Mouse (Mus musculus): ENCODE data around the gene Zcchc4. TPM values are rescaled to one million over a fixed set of nuclear protein-coding genes. Genes with fewer than 3 reads are reported as not detected.

The Zcchc4 gene
- polyA plus RNA-seq, 1 experiment, result 4.1 TPM

GRCm38 (mm10) chr5:52864446-52864845 lies 89.2 kb downstream of the Zcchc4 start:
- TF ChIP-seq POLR2A (IDR thresholded peaks at IDR 0.05; ENCODE audit: control insufficient read depth, low read depth, low read length) (no peak), CTCF (IDR thresholded peaks at IDR 0.05; ENCODE audit: control insufficient read depth, insufficient read depth, insufficient replicate concordance, low read depth, low read length) (no peak)
- Histone ChIP-seq H3K4me3 (ENCODE audit: control insufficient read depth, low read depth, low read length) (no peak overlapping the region), H3K27me3 (ENCODE audit: control insufficient read depth, insufficient read depth, low read length) (no peaks in the 10 kb centered on the region)

GRCm38 (mm10) chr5:52865825-52866224 lies 90.6 kb downstream of the Zcchc4 start:
- no peak overlapping the region for H3K27ac ChIP-seq (ENCODE audit: control insufficient read depth, insufficient read depth, low read depth, low read length)
- H3K36me3 ChIP-seq (ENCODE audit: control insufficient read depth, insufficient read depth, low read length), result peaks cover 5% of the 10 kb centered on the region
- TF ChIP-seq CTCF (IDR thresholded peaks at IDR 0.05; ENCODE audit: control insufficient read depth, insufficient read depth, insufficient replicate concordance, low read depth, low read length) (no peak), POLR2A (IDR thresholded peaks at IDR 0.05; ENCODE audit: control insufficient read depth, low read depth, low read length) (no peak)

More at GRCm38 (mm10) chr5:52864446-52864845, 89.2 kb downstream of the Zcchc4 start:
- Histone ChIP-seq H3K27ac (ENCODE audit: control insufficient read depth, insufficient read depth, low read depth, low read length) (no peak overlapping the region), H3K36me3 (ENCODE audit: control insufficient read depth, insufficient read depth, low read length) (peaks cover 6% of the 10 kb centered on the region), H3K4me1 (ENCODE audit: control insufficient read depth, insufficient read depth, low read length) (no peaks in the 10 kb centered on the region)

GRCm38 (mm10) chr5:52866361-52867155 lies 91.3 kb downstream of the Zcchc4 start:
- H3K4me3 ChIP-seq (ENCODE audit: control insufficient read depth, low read depth, low read length), result no peak overlapping the region
- peaks cover 5% of the 10 kb centered on the region for H3K36me3 ChIP-seq (ENCODE audit: control insufficient read depth, insufficient read depth, low read length)
- H3K4me1 ChIP-seq (ENCODE audit: control insufficient read depth, insufficient read depth, low read length), result no peaks in the 10 kb centered on the region
- TF ChIP-seq CTCF (IDR thresholded peaks at IDR 0.05; ENCODE audit: control insufficient read depth, insufficient read depth, insufficient replicate concordance, low read depth, low read length), result no peak
- no peak for TF ChIP-seq POLR2A (IDR thresholded peaks at IDR 0.05; ENCODE audit: control insufficient read depth, low read depth, low read length)
- H3K27ac ChIP-seq (ENCODE audit: control insufficient read depth, insufficient read depth, low read depth, low read length), result no peak overlapping the region
- no peaks in the 10 kb centered on the region for H3K27me3 ChIP-seq (ENCODE audit: control insufficient read depth, insufficient read depth, low read length)

More at GRCm38 (mm10) chr5:52865825-52866224, 90.6 kb downstream of the Zcchc4 start:
- Histone ChIP-seq H3K4me1 (ENCODE audit: control insufficient read depth, insufficient read depth, low read length) (no peaks in the 10 kb centered on the region), H3K4me3 (ENCODE audit: control insufficient read depth, low read depth, low read length) (no peak overlapping the region), H3K27me3 (ENCODE audit: control insufficient read depth, insufficient read depth, low read length) (no peaks in the 10 kb centered on the region)

GRCm38 (mm10) chr5:52868918-52869703 lies 93.9 kb downstream of the Zcchc4 start:
- Histone ChIP-seq H3K27ac (ENCODE audit: control insufficient read depth, insufficient read depth, low read depth, low read length) (no peak overlapping the region), H3K36me3 (ENCODE audit: control insufficient read depth, insufficient read depth, low read length) (peaks cover 5% of the 10 kb centered on the region), H3K27me3 (ENCODE audit: control insufficient read depth, insufficient read depth, low read length) (no peaks in the 10 kb centered on the region), H3K4me3 (ENCODE audit: control insufficient read depth, low read depth, low read length) (no peak overlapping the region), H3K4me1 (ENCODE audit: control insufficient read depth, insufficient read depth, low read length) (no peaks in the 10 kb centered on the region)
- no peak for TF ChIP-seq POLR2A (IDR thresholded peaks at IDR 0.05; ENCODE audit: control insufficient read depth, low read depth, low read length)
- TF ChIP-seq CTCF (IDR thresholded peaks at IDR 0.05; ENCODE audit: control insufficient read depth, insufficient read depth, insufficient replicate concordance, low read depth, low read length), result no peak

- H3K27me3 ChIP-seq (ENCODE audit: control insufficient read depth, insufficient read depth, low read length), result no peaks in the 10 kb centered on the region
- no peak overlapping the region for H3K27ac ChIP-seq (ENCODE audit: control insufficient read depth, insufficient read depth, low read depth, low read length)
- TF ChIP-seq CTCF (IDR thresholded peaks at IDR 0.05; ENCODE audit: control insufficient read depth, insufficient read depth, insufficient replicate concordance, low read depth, low read length) (no peak), POLR2A (IDR thresholded peaks at IDR 0.05; ENCODE audit: control insufficient read depth, low read depth, low read length) (no peak)
- no peaks in the 10 kb centered on the region for H3K4me1 ChIP-seq (ENCODE audit: control insufficient read depth, insufficient read depth, low read length)
- no peak overlapping the region for H3K4me3 ChIP-seq (ENCODE audit: control insufficient read depth, low read depth, low read length)
- H3K36me3 ChIP-seq (ENCODE audit: control insufficient read depth, insufficient read depth, low read length), result no peaks in the 10 kb centered on the region
Measured at GRCm38 (mm10) chr5:52871461-52871860, 96.3 kb downstream of the Zcchc4 start.

GRCm38 (mm10) chr5:52871986-52872385 lies 96.8 kb downstream of the Zcchc4 start:
- H3K27ac ChIP-seq (ENCODE audit: control insufficient read depth, insufficient read depth, low read depth, low read length), result no peak overlapping the region
- H3K36me3 ChIP-seq (ENCODE audit: control insufficient read depth, insufficient read depth, low read length), result no peaks in the 10 kb centered on the region
- H3K4me1 ChIP-seq (ENCODE audit: control insufficient read depth, insufficient read depth, low read length), result no peaks in the 10 kb centered on the region
- no peaks in the 10 kb centered on the region for H3K27me3 ChIP-seq (ENCODE audit: control insufficient read depth, insufficient read depth, low read length)
- no peak overlapping the region for H3K4me3 ChIP-seq (ENCODE audit: control insufficient read depth, low read depth, low read length)
- TF ChIP-seq POLR2A (IDR thresholded peaks at IDR 0.05; ENCODE audit: control insufficient read depth, low read depth, low read length) (no peak), CTCF (IDR thresholded peaks at IDR 0.05; ENCODE audit: control insufficient read depth, insufficient read depth, insufficient replicate concordance, low read depth, low read length) (no peak)

Other genes with a start within 250 kb of the Zcchc4 start
- gene Lgi2, start 208.9 kb upstream of the Zcchc4 start, polyA plus RNA-seq (2012; rRNA removed), result 0.54 and 1.0 TPM in 2 replicates
- gene Sepsecs, start 105.7 kb upstream of the Zcchc4 start, polyA plus RNA-seq (2012; rRNA removed), result 6.1 and 6.9 TPM in 2 replicates
- gene Pi4k2b, start 33.8 kb upstream of the Zcchc4 start, polyA plus RNA-seq (2012; rRNA removed), result 65.9 and 78.2 TPM in 2 replicates
- gene Anapc4, start 58.6 kb downstream of the Zcchc4 start, polyA plus RNA-seq (2012; rRNA removed), result 17.7 and 22.4 TPM in 2 replicates

All from testis, adult 2 months (tissue).